Mouse (Mus musculus): ENCODE results near the gene Gm6268. TPM values are rescaled to one million over a fixed set of nuclear protein-coding genes. Genes with fewer than 3 reads are reported as not detected.

Gm6268 gene
- polyA plus RNA-seq, 1 experiment from 2014 or later = not detected

- no peaks in the 10 kb centered on the region for H3K27me3 ChIP-seq (replicated peaks; ENCODE audit: control insufficient read depth, insufficient read depth, low read length)
- H3K4me2 ChIP-seq (ENCODE audit: low read length) = no peak overlapping the region
- WGBS = 100% methylated on average over 1 of the region's 1 CpGs
- no peaks in the 10 kb centered on the region for H3K9me3 ChIP-seq (ENCODE audit: control insufficient read depth, low read length)
- no peaks in the 10 kb centered on the region for H3K4me1 ChIP-seq (ENCODE audit: control insufficient read depth, insufficient read depth, low read depth, low read length)
- no peaks in the 10 kb centered on the region for H3K36me3 ChIP-seq (ENCODE audit: control insufficient read depth, insufficient read depth, low read length)
- H3K4me3 ChIP-seq (ENCODE audit: low read length) = no peak overlapping the region
- H3K9ac ChIP-seq (ENCODE audit: low read depth, low read length) = no peak overlapping the region
- no peak overlapping the region for H3K27ac ChIP-seq (ENCODE audit: low read depth, low read length)
- ATAC-seq = no peak
Observed at GRCm38 (mm10) chrX:36437932-36438331, 36.9 kb downstream of the Gm6268 start.

Small RNA genes within 50 kb of the gene (microRNA-seq; reads per million reads assigned to microRNA genes)
- gene Gm44485 = not detected

Other genes starting within 250 kb of the Gm6268 start
- gene Zcchc12, start 205.4 kb upstream of the Gm6268 start, polyA plus RNA-seq (2015; fragmentation: Nextera tagmentation; extraction: Ambion mirVana) = 369 and 409 TPM in 2 replicates
- gene Lonrf3, start 72.9 kb upstream of the Gm6268 start, polyA plus RNA-seq (2015; fragmentation: Nextera tagmentation; extraction: Ambion mirVana) = 0.39 and 0.63 TPM in 2 replicates
- gene Gm14569, start 90.5 kb downstream of the Gm6268 start, polyA plus RNA-seq (2015; fragmentation: Nextera tagmentation; extraction: Ambion mirVana) = 0.03 and 0.26 TPM in 2 replicates
- 618 and 663 TPM in 2 replicates for gene Pgrmc1, start 196.9 kb downstream of the Gm6268 start, polyA plus RNA-seq (2015; fragmentation: Nextera tagmentation; extraction: Ambion mirVana)
- gene Akap17b, start 244.1 kb downstream of the Gm6268 start, polyA plus RNA-seq (2015; fragmentation: Nextera tagmentation; extraction: Ambion mirVana) = 5.4 and 5.8 TPM in 2 replicates